Mouse (Mus musculus) embryonic facial prominence, embryonic 10.5 days (tissue): ENCODE results near the gene Cdkl3. TPM values are rescaled to one million over a fixed set of nuclear protein-coding genes. Genes with fewer than 3 reads are reported as not detected.

Experiments used
- microRNA-seq: library from miRNA; unstranded; fragments of <30 nt; microRNA quantifications from one replicate; pipeline ENCODE4, GENCODE M21; 2017
- polyA plus RNA-seq: library from polyadenylated mRNA; unstranded; fragments of >200 nt; fragmentation: Nextera tagmentation; extraction: Ambion mirVana; gene quantifications from 2 replicates; pipeline ENCODE4 v1.2.1, GENCODE M21; 2016

The Cdkl3 gene
- polyA plus RNA-seq, 1 experiment from 2014 or later, result 10.6 TPM

Small RNAs within 50 kb of the gene (microRNA-seq; reads per million reads assigned to microRNA genes)
- gene Gm24157 (1.2 reads per million), gene Mir3061 (29.3 reads per million, percentile 34 among the genes with 10 or more reads in this experiment)

Other genes with a start within 250 kb of the Cdkl3 start
- 13.5 and 14.3 TPM in 2 replicates for gene Sec24a, start 240.6 kb upstream of the Cdkl3 start, polyA plus RNA-seq
- 94.9 and 105 TPM in 2 replicates for gene Sar1b, start 240.5 kb upstream of the Cdkl3 start, polyA plus RNA-seq
- gene Jade2, start 146.6 kb upstream of the Cdkl3 start, polyA plus RNA-seq, result 0.65 and 0.80 TPM in 2 replicates
- 128 and 133 TPM in 2 replicates for gene Cdkn2aipnl, start 36.6 kb upstream of the Cdkl3 start, polyA plus RNA-seq
- gene Ube2b, start 3.5 kb upstream of the Cdkl3 start, polyA plus RNA-seq, result 220 and 223 TPM in 2 replicates
- 80.3 and 84.7 TPM in 2 replicates for gene Ppp2ca, start 94.5 kb downstream of the Cdkl3 start, polyA plus RNA-seq
- gene Olfr1373, start 141.3 kb downstream of the Cdkl3 start, polyA plus RNA-seq, result not detected in 2 replicates
- not detected in 2 replicates for gene Olfr1371, start 209.8 kb downstream of the Cdkl3 start, polyA plus RNA-seq
- gene Skp1a, start 227.8 kb downstream of the Cdkl3 start, polyA plus RNA-seq, result 938 and 966 TPM in 2 replicates